Mouse (Mus musculus) limb, embryonic 13.5 days (tissue): ENCODE results near the gene Ces2e. TPM values are rescaled to one million over a fixed set of nuclear protein-coding genes. Genes with fewer than 3 reads are reported as not detected.

Experiments
- ATAC-seq: fragments of 200-750 bp; cut with Nextera tagmentation; 2 replicates; pipeline ENCODE4 v1.8.0; 2017; ENCODE audit warnings: low read depth, moderate number of reproducible peaks, moderate TSS enrichment; ENCODE audit not compliant: low FRiP score
- H3K27ac ChIP-seq: fragments of 300-500 bp; sonication (generic); 2 replicates; pipeline ENCODE4 v1.5.1; 2015; ENCODE audit warnings: inconsistent platforms, mild to moderate bottlenecking, moderate library complexity
- H3K27me3 ChIP-seq: fragments of 300-500 bp; sonication (generic); 2 replicates; pipeline ENCODE4 v1.6.1; 2015; ENCODE audit warnings: mild to moderate bottlenecking, inconsistent platforms
- H3K36me3 ChIP-seq: fragments of 300-500 bp; sonication (generic); 2 replicates; pipeline ENCODE4 v1.6.1; 2015; ENCODE audit warnings: inconsistent platforms, mild to moderate bottlenecking, moderate library complexity
- H3K4me1 ChIP-seq: fragments of 300-500 bp; sonication (generic); 2 replicates; pipeline ENCODE4 v1.6.1; 2015; ENCODE audit warnings: inconsistent platforms
- H3K4me2 ChIP-seq: fragments of 300-500 bp; sonication (generic); replicated peaks from 2 replicates; pipeline ENCODE4 v1.6.1; 2015; ENCODE audit warnings: inconsistent platforms, mild to moderate bottlenecking, moderate library complexity
- H3K4me3 ChIP-seq: fragments of 300-500 bp; sonication (generic); 2 replicates; pipeline ENCODE4 v1.5.1; 2015; ENCODE audit warnings: moderate library complexity, mild to moderate bottlenecking, inconsistent platforms
- H3K9ac ChIP-seq: fragments of 300-500 bp; sonication (generic); 2 replicates; pipeline ENCODE4 v1.6.1; 2015; ENCODE audit warnings: mild to moderate bottlenecking, inconsistent platforms
- H3K9me3 ChIP-seq: fragments of 300-500 bp; sonication (generic); 2 replicates; pipeline ENCODE4 v1.6.1; 2016; ENCODE audit warnings: inconsistent platforms
- WGBS: fragments of 180-500 bp; shearing (Covaris S2); methylation state at CpG from one replicate; pipeline ENCODE4 v1.1.7; 2015; 5-methylcytosine and 5-hydroxymethylcytosine counted together
- polyA plus RNA-seq: library from polyadenylated mRNA; unstranded; fragments of >200 nt; fragmentation: Nextera tagmentation; extraction: Ambion mirVana; gene quantifications from 2 replicates; pipeline ENCODE4 v1.2.1, GENCODE M21; 2015

Gene Ces2e
- polyA plus RNA-seq, 1 experiment from 2014 or later: not detected

DNA sequence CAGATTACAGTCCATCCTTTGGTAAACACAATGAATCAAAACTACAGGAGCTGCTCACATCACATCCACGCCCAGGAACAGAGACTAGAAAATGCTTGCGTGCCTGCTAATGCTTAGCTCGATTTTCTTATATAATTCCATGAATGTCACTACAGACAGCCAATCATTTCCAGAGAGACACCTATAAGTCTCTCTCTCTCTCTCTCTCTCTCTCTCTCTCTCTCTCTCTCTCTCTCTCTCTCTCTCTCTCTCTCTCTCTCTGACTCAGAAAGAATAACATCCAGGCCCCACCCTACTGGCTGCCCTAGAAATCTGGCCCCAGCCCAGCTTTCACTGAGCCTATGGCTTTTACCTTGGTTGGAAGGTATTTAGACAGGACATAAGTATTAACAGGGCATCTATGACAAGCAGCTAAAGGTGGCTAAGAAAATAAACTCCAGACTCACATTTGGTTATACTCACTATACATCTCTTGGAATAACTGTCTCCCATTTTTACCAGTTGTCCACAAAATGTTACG lies 37.4 kb downstream of the Ces2e start:
- Histone ChIP-seq H3K36me3 (no peaks in the 10 kb centered on the region), H3K9ac (no peak overlapping the region), H3K4me3 (no peak overlapping the region), H3K4me2 (no peak overlapping the region), H3K27ac (no peak overlapping the region), H3K27me3 (no peaks in the 10 kb centered on the region), H3K9me3 (no peaks in the 10 kb centered on the region), H3K4me1 (no peaks in the 10 kb centered on the region)
- ATAC-seq: no peak
- WGBS: 83% methylated on average over 4 of the region's 4 CpGs

DNA sequence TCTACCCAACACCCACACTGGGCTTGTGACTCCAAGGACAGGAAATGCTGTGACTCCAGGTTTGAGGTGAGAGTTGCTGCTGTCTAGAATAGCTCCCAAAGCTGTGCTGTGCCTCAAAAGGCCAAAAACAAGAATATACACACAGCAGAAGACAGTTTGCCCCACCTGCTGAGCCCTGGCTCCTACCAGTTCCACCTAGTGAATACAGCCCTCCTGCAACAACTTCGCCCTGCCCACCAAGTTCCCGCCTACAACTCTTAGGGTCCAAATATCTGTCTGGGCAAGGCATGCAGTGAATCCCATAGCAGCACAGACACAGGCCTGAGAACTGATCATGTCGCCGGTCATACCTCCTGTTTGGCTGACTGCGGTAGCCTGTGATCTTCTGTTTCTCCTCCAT lies 58.1 kb downstream of the Ces2e start:
- Histone ChIP-seq H3K4me2 (no peak overlapping the region), H3K27me3 (no peaks in the 10 kb centered on the region), H3K27ac (no peak overlapping the region), H3K36me3 (no peaks in the 10 kb centered on the region), H3K4me1 (no peaks in the 10 kb centered on the region), H3K9me3 (peaks cover 8% of the 10 kb centered on the region), H3K4me3 (no peak overlapping the region), H3K9ac (no peak overlapping the region)
- WGBS: 90% methylated on average over 5 of the region's 5 CpGs
- no peak for ATAC-seq

Other genes with a start within 250 kb of the Ces2e start
- not detected in 2 replicates for gene Ces2a, start 192.3 kb upstream of the Ces2e start, polyA plus RNA-seq
- 0.09 TPM in 1 of 2 replicates, not detected in the other for gene Ces2b, start 94.7 kb upstream of the Ces2e start, polyA plus RNA-seq
- gene Ces2c, start 79.2 kb upstream of the Ces2e start, polyA plus RNA-seq: not detected in 2 replicates
- 0.06 and 0.13 TPM in 2 replicates for gene Ces2f, start 21.1 kb downstream of the Ces2e start, polyA plus RNA-seq
- 0.05 and 0.24 TPM in 2 replicates for gene Ces2g, start 35.5 kb downstream of the Ces2e start, polyA plus RNA-seq
- not detected in 2 replicates for gene Ces2h, start 74.6 kb downstream of the Ces2e start, polyA plus RNA-seq
- not detected in 2 replicates for gene Ces3a, start 122.3 kb downstream of the Ces2e start, polyA plus RNA-seq
- gene Ces3b, start 157.5 kb downstream of the Ces2e start, polyA plus RNA-seq: not detected in 2 replicates
- not detected in 2 replicates for gene Ces4a, start 205.5 kb downstream of the Ces2e start, polyA plus RNA-seq
- 97.1 and 101 TPM in 2 replicates for gene Cbfb, start 244.4 kb downstream of the Ces2e start, polyA plus RNA-seq